In the genomic region with DNA sequence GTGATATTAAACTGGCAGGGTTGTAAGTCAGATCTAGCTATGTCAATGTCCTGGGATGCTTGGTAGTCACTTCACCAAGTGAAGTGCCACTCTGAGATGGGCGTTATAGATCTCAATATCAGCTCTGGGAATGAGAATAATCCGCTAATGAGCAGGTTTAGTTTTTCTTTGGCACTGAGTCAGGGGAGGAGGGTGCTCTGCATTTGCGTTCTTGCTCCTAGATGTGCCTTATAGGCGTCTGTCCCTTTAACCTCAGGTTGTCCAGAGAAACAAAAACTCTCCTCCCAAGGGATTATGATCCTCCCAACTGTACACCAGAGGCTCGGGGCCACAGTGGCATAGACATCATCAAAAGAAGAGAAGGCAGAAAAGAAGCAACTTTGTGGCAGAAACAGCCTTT, we compare ENCODE assay signal across 23 mouse cellular contexts. TPM values are rescaled to one million over a fixed set of nuclear protein-coding genes. Genes with fewer than 3 reads are reported as not detected.
"Had no signal": no experiment of that assay in that cellular context is flagged by ENCODE, and none has a peak within 500 bp of the region (broad histone marks: within the 10 kb centered on the region; RNA-seq: fewer than 3 reads in every experiment).

A gene (plus strand): TSS at position 301 of the 400 bp plus-strand sequence.

- H3K4me3 ChIP-seq: neural tube, embryonic 12.5 days; neural tube, embryonic 13.5 days; neural tube, embryonic 15.5 days; stomach, embryonic 15.5 days had no signal

- DNase-seq: retina, postnatal 1 day; right cerebral cortex, postnatal 14 days; right cerebral cortex, postnatal 25 days; right cerebral cortex, postnatal 4 days; spleen, adult 18-20 months; thymus, adult 18-20 months; thymus, adult 2 months; thymus, postnatal 14 days; thymus, postnatal 25 days; thymus, postnatal 36 days; thymus, postnatal 4 days had no signal

- H3K27ac ChIP-seq: neural tube, embryonic 12.5 days; neural tube, embryonic 13.5 days; neural tube, embryonic 15.5 days; stomach, embryonic 15.5 days; stomach, postnatal 0 days had no signal

- H3K9ac ChIP-seq: neural tube, embryonic 12.5 days; neural tube, embryonic 13.5 days; neural tube, embryonic 15.5 days; stomach, embryonic 15.5 days had no signal

- H3K4me1 ChIP-seq: neural tube, embryonic 12.5 days; neural tube, embryonic 13.5 days; neural tube, embryonic 15.5 days; stomach, embryonic 15.5 days had no signal

- H3K36me3 ChIP-seq: neural tube, embryonic 12.5 days; neural tube, embryonic 13.5 days; neural tube, embryonic 15.5 days; stomach, embryonic 15.5 days had no signal

- H3K9me3 ChIP-seq: neural tube, embryonic 12.5 days; neural tube, embryonic 13.5 days; neural tube, embryonic 15.5 days; stomach, embryonic 15.5 days had no signal

- H3K27me3 ChIP-seq: neural tube, embryonic 12.5 days; neural tube, embryonic 13.5 days; neural tube, embryonic 15.5 days; stomach, embryonic 15.5 days had no signal

- H3K4me2 ChIP-seq: neural tube, embryonic 12.5 days; neural tube, embryonic 13.5 days; neural tube, embryonic 15.5 days; stomach, embryonic 15.5 days had no signal

RNA-seq across cellular contexts. Expression of the gene that starts here (rescaled TPM):
- polyA plus RNA-seq: neural tube, embryonic 12.5 days; neural tube, embryonic 13.5 days; neural tube, embryonic 14.5 days; neural tube, embryonic 15.5 days; small intestine, adult 2 months; spleen, adult 2 months; stomach, embryonic 14.5 days; stomach, embryonic 15.5 days; stomach, embryonic 16.5 days; stomach, postnatal 0 days; testis, adult 2 months; urinary bladder, adult 2 months had no signal
